Mouse (Mus musculus) liver, embryonic 12.5 days (tissue): Measurements from ENCODE around the gene Limch1. TPM values are rescaled to one million over a fixed set of nuclear protein-coding genes. Genes with fewer than 3 reads are reported as not detected.

ENCODE experiments used
- ATAC-seq: fragments of 200-750 bp; cut with Nextera tagmentation; 2 replicates; pipeline ENCODE4 v1.8.0; 2017; ENCODE audit warnings: moderate number of reproducible peaks, mild to moderate bottlenecking, moderate library complexity
- H3K27ac ChIP-seq: fragments of 300-500 bp; sonication (generic); 2 replicates; pipeline ENCODE4 v1.5.1; 2016; ENCODE audit warnings: mild to moderate bottlenecking
- H3K27me3 ChIP-seq: fragments of 300-500 bp; sonication (generic); replicated peaks from 2 replicates; pipeline ENCODE4 v1.6.1; 2016; ENCODE audit warnings: mild to moderate bottlenecking, moderate library complexity
- H3K36me3 ChIP-seq: fragments of 300-500 bp; sonication (generic); 2 replicates; pipeline ENCODE4 v1.6.1; 2016; ENCODE audit warnings: mild to moderate bottlenecking, moderate library complexity
- H3K4me1 ChIP-seq: fragments of 300-500 bp; sonication (generic); 2 replicates; pipeline ENCODE4 v1.6.1; 2016
- H3K4me2 ChIP-seq: fragments of 300-500 bp; sonication (generic); 2 replicates; pipeline ENCODE4 v1.6.1; 2016; ENCODE audit warnings: mild to moderate bottlenecking, moderate library complexity
- H3K4me3 ChIP-seq: fragments of 300-500 bp; sonication (generic); 2 replicates; pipeline ENCODE4 v1.5.1; 2016; ENCODE audit warnings: mild to moderate bottlenecking, moderate library complexity
- H3K9ac ChIP-seq: fragments of 300-500 bp; sonication (generic); 2 replicates; pipeline ENCODE4 v1.6.1; 2016; ENCODE audit warnings: mild to moderate bottlenecking, moderate library complexity
- H3K9me3 ChIP-seq: fragments of 300-500 bp; sonication (generic); replicated peaks from 2 replicates; pipeline ENCODE4 v1.6.1; 2016; ENCODE audit warnings: mild to moderate bottlenecking, moderate library complexity
- WGBS: fragments of 180-500 bp; shearing (Covaris S2); methylation state at CpG from one replicate; pipeline ENCODE4 v1.1.7; 2016; ENCODE audit not compliant: insufficient replicate concordance; 5-methylcytosine and 5-hydroxymethylcytosine counted together
- polyA plus RNA-seq: library from polyadenylated mRNA; unstranded; fragments of >200 nt; fragmentation: Nextera tagmentation; extraction: Ambion mirVana; gene quantifications from 2 replicates; pipeline ENCODE4 v1.2.1, GENCODE M21; 2016

The Limch1 gene
- polyA plus RNA-seq, 1 experiment from 2014 or later, result 3.8 TPM

GRCm38 (mm10) chr5:66720921-66721320, 24.7 kb upstream of the Limch1 start:
- H3K9me3 ChIP-seq, result no peaks in the 10 kb centered on the region
- no peak overlapping the region for H3K4me3 ChIP-seq
- no peak overlapping the region for H3K9ac ChIP-seq
- no peaks in the 10 kb centered on the region; the same call in 1 of the 2 replicates for H3K27me3 ChIP-seq
- H3K4me2 ChIP-seq, result no peak overlapping the region
- no peak overlapping the region for H3K27ac ChIP-seq
- no peaks in the 10 kb centered on the region for H3K4me1 ChIP-seq
- no peaks in the 10 kb centered on the region for H3K36me3 ChIP-seq
- ATAC-seq, result no peak
- 36% methylated on average over 5 of the region's 5 CpGs for WGBS

- ATAC-seq, result no peak
- no peak overlapping the region for H3K27ac ChIP-seq
- H3K9me3 ChIP-seq, result no peaks in the 10 kb centered on the region
- no peak overlapping the region for H3K4me3 ChIP-seq
- H3K27me3 ChIP-seq, result no peaks in the 10 kb centered on the region; the same call in 1 of the 2 replicates
- no peaks in the 10 kb centered on the region for H3K36me3 ChIP-seq
- H3K9ac ChIP-seq, result no peak overlapping the region
- H3K4me1 ChIP-seq, result no peaks in the 10 kb centered on the region
- no peak overlapping the region for H3K4me2 ChIP-seq
- 54% methylated on average over 9 of the region's 9 CpGs for WGBS
Observed at GRCm38 (mm10) chr5:66722586-66722985, 23.0 kb upstream of the Limch1 start.

- Histone ChIP-seq H3K27me3 (no peaks in the 10 kb centered on the region; the same call in 1 of the 2 replicates), H3K4me1 (no peaks in the 10 kb centered on the region), H3K9me3 (no peaks in the 10 kb centered on the region), H3K36me3 (no peaks in the 10 kb centered on the region), H3K9ac (no peak overlapping the region), H3K4me2 (no peak overlapping the region), H3K4me3 (no peak overlapping the region), H3K27ac (no peak overlapping the region)
- no peak for ATAC-seq
- 41% methylated on average over 4 of the region's 4 CpGs for WGBS
Observed at GRCm38 (mm10) chr5:66723037-66723436, 22.6 kb upstream of the Limch1 start.

- H3K27ac ChIP-seq, result no peak overlapping the region
- no peak overlapping the region for H3K9ac ChIP-seq
- no peak overlapping the region for H3K4me3 ChIP-seq
- 56% methylated on average over 3 of the region's 3 CpGs for WGBS
- no peaks in the 10 kb centered on the region for H3K36me3 ChIP-seq
- no peak for ATAC-seq
- H3K4me1 ChIP-seq, result no peaks in the 10 kb centered on the region
- no peaks in the 10 kb centered on the region; the same call in 1 of the 2 replicates for H3K27me3 ChIP-seq
- no peak overlapping the region for H3K4me2 ChIP-seq
- H3K9me3 ChIP-seq, result no peaks in the 10 kb centered on the region
Observed at GRCm38 (mm10) chr5:66723626-66724025, 22.0 kb upstream of the Limch1 start.

GRCm38 (mm10) chr5:66729306-66729705, 16.3 kb upstream of the Limch1 start:
- Histone ChIP-seq H3K9me3 (no peaks in the 10 kb centered on the region), H3K4me1 (no peaks in the 10 kb centered on the region), H3K36me3 (no peaks in the 10 kb centered on the region), H3K9ac (no peak overlapping the region), H3K4me3 (no peak overlapping the region), H3K27me3 (no peaks in the 10 kb centered on the region; the same call in 1 of the 2 replicates), H3K4me2 (no peak overlapping the region), H3K27ac (no peak overlapping the region)
- WGBS, result 64% methylated on average over 4 of the region's 4 CpGs
- ATAC-seq, result no peak

- H3K27ac ChIP-seq, result no peak overlapping the region
- H3K36me3 ChIP-seq, result no peaks in the 10 kb centered on the region
- H3K9me3 ChIP-seq, result no peaks in the 10 kb centered on the region
- H3K27me3 ChIP-seq, result no peaks in the 10 kb centered on the region
- ATAC-seq, result no peak
- H3K4me3 ChIP-seq, result no peak overlapping the region
- WGBS, result 48% methylated on average over 11 of the region's 11 CpGs
- H3K4me1 ChIP-seq, result no peaks in the 10 kb centered on the region
- H3K4me2 ChIP-seq, result no peak overlapping the region
- H3K9ac ChIP-seq, result no peak overlapping the region
Observed at GRCm38 (mm10) chr5:66730621-66731301, 14.9 kb upstream of the Limch1 start.

- no peaks in the 10 kb centered on the region for H3K9me3 ChIP-seq
- H3K4me2 ChIP-seq, result no peak overlapping the region
- no peak overlapping the region for H3K27ac ChIP-seq
- no peak overlapping the region for H3K9ac ChIP-seq
- H3K27me3 ChIP-seq, result no peaks in the 10 kb centered on the region
- no peaks in the 10 kb centered on the region for H3K36me3 ChIP-seq
- H3K4me3 ChIP-seq, result no peak overlapping the region
- no peak for ATAC-seq
- 57% methylated on average over 1 of the region's 1 CpGs for WGBS
- no peaks in the 10 kb centered on the region for H3K4me1 ChIP-seq
Observed at GRCm38 (mm10) chr5:66731302-66731697, 14.3 kb upstream of the Limch1 start.

GRCm38 (mm10) chr5:66733556-66733955, 12.1 kb upstream of the Limch1 start:
- H3K9me3 ChIP-seq, result no peaks in the 10 kb centered on the region
- WGBS, result 72% methylated on average over 1 of the region's 1 CpGs
- no peaks in the 10 kb centered on the region for H3K27me3 ChIP-seq
- no peak overlapping the region for H3K4me3 ChIP-seq
- ATAC-seq, result no peak
- no peaks in the 10 kb centered on the region for H3K36me3 ChIP-seq
- H3K4me1 ChIP-seq, result no peaks in the 10 kb centered on the region
- H3K27ac ChIP-seq, result no peak overlapping the region
- H3K9ac ChIP-seq, result no peak overlapping the region
- H3K4me2 ChIP-seq, result no peak overlapping the region

- Histone ChIP-seq H3K4me3 (no peak overlapping the region), H3K27me3 (peaks cover 2% of the 10 kb centered on the region), H3K4me2 (no peak overlapping the region), H3K9ac (no peak overlapping the region), H3K4me1 (no peaks in the 10 kb centered on the region), H3K27ac (no peak overlapping the region), H3K9me3 (no peaks in the 10 kb centered on the region), H3K36me3 (no peaks in the 10 kb centered on the region)
- no peak for ATAC-seq
- WGBS, result 77% methylated on average over 3 of the region's 3 CpGs
Observed at GRCm38 (mm10) chr5:66739376-66739775, 6.3 kb upstream of the Limch1 start.

- H3K27me3 ChIP-seq, result peaks cover 42% of the 10 kb centered on the region
- no peak for ATAC-seq
- H3K4me1 ChIP-seq, result no peaks in the 10 kb centered on the region; the same call in 1 of the 2 replicates
- WGBS, result under 1% methylated on average over 42 of the region's 42 CpGs
- no peak overlapping the region for H3K27ac ChIP-seq
- no peaks in the 10 kb centered on the region for H3K9me3 ChIP-seq
- no peaks in the 10 kb centered on the region for H3K36me3 ChIP-seq
- peak overlapping the region; percentile 51 for H3K4me3 ChIP-seq
- peak overlapping the region; percentile 70 for H3K4me2 ChIP-seq
- no peak overlapping the region for H3K9ac ChIP-seq
Observed at GRCm38 (mm10) chr5:66745996-66746681, 512 bp downstream of the Limch1 start.

- peak overlapping the region; percentile 51 for H3K4me3 ChIP-seq
- no peaks in the 10 kb centered on the region for H3K36me3 ChIP-seq
- no peak for ATAC-seq
- no peaks in the 10 kb centered on the region for H3K9me3 ChIP-seq
- H3K27me3 ChIP-seq, result peaks cover 42% of the 10 kb centered on the region
- no peak overlapping the region for H3K9ac ChIP-seq
- H3K4me1 ChIP-seq, result no peaks in the 10 kb centered on the region; the same call in 1 of the 2 replicates
- H3K4me2 ChIP-seq, result peak overlapping the region; percentile 70
- WGBS, result 8% methylated on average over 11 of the region's 11 CpGs
- H3K27ac ChIP-seq, result no peak overlapping the region
Observed at GRCm38 (mm10) chr5:66746761-66747160, 1.1 kb downstream of the Limch1 start.

- no peaks in the 10 kb centered on the region for H3K36me3 ChIP-seq
- 18% methylated on average over 10 of the region's 10 CpGs for WGBS
- H3K9ac ChIP-seq, result no peak overlapping the region
- H3K9me3 ChIP-seq, result no peaks in the 10 kb centered on the region
- no peak for ATAC-seq
- H3K27me3 ChIP-seq, result peaks cover 42% of the 10 kb centered on the region
- H3K4me2 ChIP-seq, result no peak overlapping the region
- H3K27ac ChIP-seq, result no peak overlapping the region
- no peaks in the 10 kb centered on the region; the same call in 1 of the 2 replicates for H3K4me1 ChIP-seq
- H3K4me3 ChIP-seq, result no peak overlapping the region
Observed at GRCm38 (mm10) chr5:66747761-66748430, 2.3 kb downstream of the Limch1 start.
